Mouse (Mus musculus): ENCODE measurements around the gene Tmem200b. TPM values are rescaled to one million over a fixed set of nuclear protein-coding genes. Genes with fewer than 3 reads are reported as not detected.

Tmem200b gene
- total and polyA plus RNA-seq, 3 experiments = 5.4 to 26.5 (median 13.3) TPM

- DNase-seq = no peak
These were observed 29.1 kb downstream of the Tmem200b start for GRCm38 (mm10) chr4:131950657-131951056.

- no peak for DNase-seq
These were observed 35.6 kb downstream of the Tmem200b start for GRCm38 (mm10) chr4:131957161-131957560.

- no peak for DNase-seq
These were observed 47.3 kb downstream of the Tmem200b start for GRCm38 (mm10) chr4:131968873-131969272.

GRCm38 (mm10) chr4:131970244-131970853 is 48.8 kb downstream of the Tmem200b start:
- no peak for DNase-seq

Other genes starting within 250 kb of the Tmem200b start
- 10 to 100 TPM; 41.5 to 59.1 TPM for gene Ptpru, start 83.5 kb upstream of the Tmem200b start, total RNA-seq (2021)
- gene Ptpru, start 83.5 kb upstream of the Tmem200b start, polyA plus RNA-seq (2012; rRNA removed) = 48.0 and 54.8 TPM in 2 replicates
- gene Mecr, start 78.3 kb upstream of the Tmem200b start, total RNA-seq (2021) = 100 to 1,000 TPM in 1 of 2 experiments, 10 to 100 TPM in 1; 99.9 to 107 TPM
- gene Mecr, start 78.3 kb upstream of the Tmem200b start, polyA plus RNA-seq (2012; rRNA removed) = 64.8 and 71.5 TPM in 2 replicates
- 10 to 100 TPM; 55.9 to 70.2 TPM for gene Srsf4, start 48.2 kb upstream of the Tmem200b start, total RNA-seq (2021)
- 21.6 and 23.9 TPM in 2 replicates for gene Srsf4, start 48.2 kb upstream of the Tmem200b start, polyA plus RNA-seq (2012; rRNA removed)
- gene Gm10300, start 152.9 kb downstream of the Tmem200b start, total RNA-seq (2021) = under 1 TPM in 1 of 2 experiments, not detected in 1; 0.31 TPM
- gene Gm10300, start 152.9 kb downstream of the Tmem200b start, polyA plus RNA-seq (2012; rRNA removed) = 0.30 and 0.55 TPM in 2 replicates
- 10 to 100 TPM; 59.3 to 66.6 TPM for gene Epb41, start 153.6 kb downstream of the Tmem200b start, total RNA-seq (2021)
- 12.2 and 14.7 TPM in 2 replicates for gene Epb41, start 153.6 kb downstream of the Tmem200b start, polyA plus RNA-seq (2012; rRNA removed)
- gene Oprd1, start 222.7 kb downstream of the Tmem200b start, total RNA-seq (2021) = under 1 TPM; 0.63 to 0.90 TPM
- gene Oprd1, start 222.7 kb downstream of the Tmem200b start, polyA plus RNA-seq (2012; rRNA removed) = 1.3 and 1.6 TPM in 2 replicates